Mouse (Mus musculus) neural tube, embryonic 11.5 days (tissue): ENCODE data around the gene Rab3a. TPM values are rescaled to one million over a fixed set of nuclear protein-coding genes. Genes with fewer than 3 reads are reported as not detected.

Experiments
- ATAC-seq: fragments of 200-750 bp; cut with Nextera tagmentation; 2 replicates; pipeline ENCODE4 v1.8.0; 2017; ENCODE audit warnings: moderate number of reproducible peaks, mild to moderate bottlenecking, moderate TSS enrichment, moderate library complexity; ENCODE audit not compliant: insufficient read depth, low FRiP score, low TSS enrichment
- DNase-seq: peaks from one replicate; pipeline ENCODE4 v3.0.0-alpha.2; 2015; ENCODE audit warnings: low spot score
- H3K27ac ChIP-seq: fragments of 300-500 bp; sonication (generic); 2 replicates; pipeline ENCODE4 v1.5.1; 2014; ENCODE audit warnings: low read depth, mild to moderate bottlenecking, low read length
- H3K27me3 ChIP-seq: fragments of 300-500 bp; sonication (generic); 2 replicates; pipeline ENCODE4 v1.6.1; 2014; ENCODE audit warnings: mild to moderate bottlenecking, low read length, mixed read lengths; ENCODE audit not compliant: control insufficient read depth, insufficient read depth
- H3K36me3 ChIP-seq: fragments of 300-500 bp; sonication (generic); 2 replicates; pipeline ENCODE4 v1.6.1; 2014; ENCODE audit warnings: mild to moderate bottlenecking, low read length, moderate library complexity, mixed read lengths; ENCODE audit not compliant: control insufficient read depth, insufficient read depth
- H3K4me1 ChIP-seq: fragments of 300-500 bp; sonication (generic); 2 replicates; pipeline ENCODE4 v1.6.1; 2014; ENCODE audit warnings: low read length, mixed read lengths; ENCODE audit not compliant: control insufficient read depth, insufficient read depth
- H3K4me2 ChIP-seq: fragments of 300-500 bp; sonication (generic); 2 replicates; pipeline ENCODE4 v1.6.1; 2014; ENCODE audit warnings: low read depth, mild to moderate bottlenecking, moderate library complexity
- H3K4me3 ChIP-seq: fragments of 300-500 bp; sonication (generic); 2 replicates; pipeline ENCODE4 v1.5.1; 2014; ENCODE audit warnings: low read depth, low read length
- H3K9ac ChIP-seq: fragments of 300-500 bp; sonication (generic); 2 replicates; pipeline ENCODE4 v1.6.1; 2014; ENCODE audit warnings: mild to moderate bottlenecking, low read length
- H3K9me3 ChIP-seq: fragments of 300-500 bp; sonication (generic); 2 replicates; pipeline ENCODE4 v1.6.1; 2016; ENCODE audit warnings: low read length; ENCODE audit not compliant: control insufficient read depth
- WGBS: fragments of 180-500 bp; shearing (Covaris S2); extraction: QIAGEN DNeasy Blood & Tissue Kit; methylation state at CpG from one replicate; pipeline ENCODE4 v1.1.7; 2014; 5-methylcytosine and 5-hydroxymethylcytosine counted together
- polyA plus RNA-seq: library from polyadenylated mRNA; unstranded; fragments of >200 nt; fragmentation: Nextera tagmentation; extraction: Ambion mirVana; gene quantifications from 2 replicates; pipeline ENCODE4 v1.2.1, GENCODE M21; 2014

Gene Rab3a
- polyA plus RNA-seq, 1 experiment from 2014 or later, result 111 TPM

- Histone ChIP-seq H3K9me3 (no peaks in the 10 kb centered on the region), H3K4me1 (no peaks in the 10 kb centered on the region), H3K4me3 (peak overlapping the region; percentile 16; the same call in 1 of the 2 replicates), H3K27ac (no peak overlapping the region), H3K9ac (peak overlapping the region; percentile 39; the same call in 1 of the 2 replicates), H3K4me2 (peak overlapping the region; percentile 29; the same call in 1 of the 2 replicates), H3K36me3 (no peaks in the 10 kb centered on the region), H3K27me3 (peaks cover 24% of the 10 kb centered on the region)
- 4% methylated on average over 34 of the region's 34 CpGs for WGBS
- DNase-seq, result peak; percentile 16
- ATAC-seq, result no peak
Measured at GRCm38 (mm10) chr8:70729808-70730475, 24.5 kb upstream of the Rab3a start.

GRCm38 (mm10) chr8:70730956-70731355 is 23.5 kb upstream of the Rab3a start:
- WGBS, result 82% methylated on average over 4 of the region's 4 CpGs
- H3K4me1 ChIP-seq, result no peaks in the 10 kb centered on the region
- peaks cover 24% of the 10 kb centered on the region for H3K27me3 ChIP-seq
- DNase-seq, result peak; percentile 8
- H3K4me3 ChIP-seq, result no peak overlapping the region
- ATAC-seq, result no peak
- no peak overlapping the region for H3K4me2 ChIP-seq
- no peak overlapping the region; the same call in 1 of the 2 replicates for H3K9ac ChIP-seq
- no peak overlapping the region for H3K27ac ChIP-seq
- no peaks in the 10 kb centered on the region for H3K36me3 ChIP-seq
- no peaks in the 10 kb centered on the region for H3K9me3 ChIP-seq

- peaks cover under 1% of the 10 kb centered on the region; the same call in 1 of the 2 replicates for H3K4me1 ChIP-seq
- no peaks in the 10 kb centered on the region for H3K9me3 ChIP-seq
- no peaks in the 10 kb centered on the region for H3K36me3 ChIP-seq
- no peak overlapping the region for H3K27ac ChIP-seq
- 73% methylated on average over 5 of the region's 5 CpGs for WGBS
- H3K9ac ChIP-seq, result no peak overlapping the region
- peak; percentile 7 for DNase-seq
- no peak overlapping the region for H3K4me3 ChIP-seq
- peaks cover 12% of the 10 kb centered on the region for H3K27me3 ChIP-seq
- H3K4me2 ChIP-seq, result no peak overlapping the region
- ATAC-seq, result no peak
Measured at GRCm38 (mm10) chr8:70737705-70738104, 16.8 kb upstream of the Rab3a start.

GRCm38 (mm10) chr8:70738211-70738610 is 16.3 kb upstream of the Rab3a start:
- Histone ChIP-seq H3K36me3 (no peaks in the 10 kb centered on the region), H3K4me3 (no peak overlapping the region), H3K27ac (no peak overlapping the region), H3K4me2 (no peak overlapping the region), H3K4me1 (peaks cover 5% of the 10 kb centered on the region), H3K27me3 (peaks cover 17% of the 10 kb centered on the region), H3K9ac (no peak overlapping the region), H3K9me3 (no peaks in the 10 kb centered on the region)
- no peak for DNase-seq
- WGBS, result 63% methylated on average over 3 of the region's 3 CpGs
- ATAC-seq, result no peak

GRCm38 (mm10) chr8:70741661-70742060 is 12.8 kb upstream of the Rab3a start:
- Histone ChIP-seq H3K9ac (no peak overlapping the region), H3K27ac (no peak overlapping the region), H3K4me2 (no peak overlapping the region), H3K27me3 (peaks cover 43% of the 10 kb centered on the region), H3K9me3 (no peaks in the 10 kb centered on the region), H3K4me1 (peaks cover 15% of the 10 kb centered on the region), H3K4me3 (no peak overlapping the region), H3K36me3 (no peaks in the 10 kb centered on the region)
- DNase-seq, result peak; percentile 5
- no peak for ATAC-seq
- WGBS, result 57% methylated on average over 5 of the region's 5 CpGs

GRCm38 (mm10) chr8:70742176-70742575 is 12.3 kb upstream of the Rab3a start:
- Histone ChIP-seq H3K4me1 (peaks cover 15% of the 10 kb centered on the region), H3K27ac (no peak overlapping the region), H3K9ac (no peak overlapping the region), H3K27me3 (peaks cover 43% of the 10 kb centered on the region), H3K9me3 (no peaks in the 10 kb centered on the region), H3K4me3 (no peak overlapping the region), H3K36me3 (no peaks in the 10 kb centered on the region), H3K4me2 (no peak overlapping the region)
- DNase-seq (peak; percentile 8), ATAC-seq (no peak)
- 70% methylated on average over 11 of the region's 11 CpGs for WGBS

- Histone ChIP-seq H3K4me2 (peak overlapping the region; percentile 40), H3K4me3 (peak overlapping the region; percentile 27), H3K27ac (no peak overlapping the region), H3K4me1 (peaks cover 15% of the 10 kb centered on the region), H3K27me3 (peaks cover 43% of the 10 kb centered on the region), H3K9ac (peak overlapping the region; percentile 50), H3K36me3 (no peaks in the 10 kb centered on the region), H3K9me3 (no peaks in the 10 kb centered on the region)
- peak; percentile 33 for DNase-seq
- no peak for ATAC-seq
- WGBS, result 3% methylated on average over 38 of the region's 38 CpGs
Measured at GRCm38 (mm10) chr8:70742981-70743655, 11.4 kb upstream of the Rab3a start.

GRCm38 (mm10) chr8:70743656-70744590 is 10.6 kb upstream of the Rab3a start:
- no peaks in the 10 kb centered on the region for H3K36me3 ChIP-seq
- H3K9me3 ChIP-seq, result no peaks in the 10 kb centered on the region
- peak overlapping the region; percentile 27 for H3K4me3 ChIP-seq
- H3K4me2 ChIP-seq, result peak overlapping the region; percentile 40
- ATAC-seq, result no peak
- H3K27me3 ChIP-seq, result peaks cover 43% of the 10 kb centered on the region
- 5% methylated on average over 48 of the region's 48 CpGs for WGBS
- peaks cover 15% of the 10 kb centered on the region for H3K4me1 ChIP-seq
- no peak overlapping the region for H3K27ac ChIP-seq
- peak overlapping the region; percentile 50 for H3K9ac ChIP-seq
- DNase-seq, result peak; percentile 35
